ENCODE assay signal across 12 mouse cellular contexts in genomic region chr17:35543412-35543861, GRCm38 (mm10). TPM values are rescaled to one million over a fixed set of nuclear protein-coding genes. Genes with fewer than 3 reads are reported as not detected.
DNase-seq lines count a peak whose midpoint lies in the region; ATAC-seq and TF ChIP-seq lines count a peak whose summit lies in the region.
"Had no signal": no experiment of that assay in that cellular context is flagged by ENCODE, and none has a peak within 500 bp of the region (broad histone marks: within the 10 kb centered on the region; RNA-seq: fewer than 3 reads in every experiment).

No protein-coding gene starts in this region.

- H3K36me3 ChIP-seq in hindbrain, embryonic 12.5 days: no peaks in the 10 kb centered on the region
- H3K36me3 ChIP-seq in neural tube, embryonic 14.5 days (ENCODE audit: control insufficient read depth, insufficient read depth, low read length): no peaks in the 10 kb centered on the region
- H3K36me3 ChIP-seq: kidney, embryonic 15.5 days; limb, embryonic 12.5 days had no signal

- 18% methylated on average over 14 of the region's 14 CpGs for WGBS in hindbrain, embryonic 12.5 days
- 15% methylated on average over 14 of the region's 14 CpGs for WGBS in neural tube, embryonic 14.5 days

- no peak for TF ChIP-seq CTCF in left cerebral cortex, adult 2 months (IDR thresholded peaks at IDR 0.05)

- H3K27ac ChIP-seq in left cerebral cortex, adult 2 months: peak overlapping the region; percentile 67
- H3K27ac ChIP-seq in hindbrain, embryonic 12.5 days: peak overlapping the region; percentile 77
- no peak overlapping the region for H3K27ac ChIP-seq in neural tube, embryonic 14.5 days (ENCODE audit: low read depth, low read length)
- H3K27ac ChIP-seq: kidney, embryonic 15.5 days; limb, embryonic 12.5 days had no signal

- DNase-seq in embryo, embryonic 11 days: peak; percentile 16
- no peak for DNase-seq in embryo, embryonic 9.5 days (ENCODE audit: extremely low spot score)
- DNase-seq in left cerebral cortex, adult 2 months (ENCODE audit: extremely low spot score in 1 of 2, low spot score in 2 of 2): no peak
- no peak for DNase-seq in left cerebral cortex, postnatal 10 days (ENCODE audit: extremely low spot score in 1 of 2, low spot score in 2 of 2)
- DNase-seq in spleen, postnatal 14 days (ENCODE audit: low spot score in 2 of 2): no peak
- DNase-seq in adrenal gland, adult (ENCODE audit: inconsistent age in 2 of 2, low spot score in 1 of 2): no peak

- H3K9ac ChIP-seq in hindbrain, embryonic 12.5 days: no peak overlapping the region
- H3K9ac ChIP-seq in neural tube, embryonic 14.5 days (replicated peaks; ENCODE audit: low read depth, low read length): no peak overlapping the region
- H3K9ac ChIP-seq: kidney, embryonic 15.5 days; limb, embryonic 12.5 days had no signal

- H3K4me2 ChIP-seq in hindbrain, embryonic 12.5 days (replicated peaks): peak overlapping the region; percentile 30
- H3K4me2 ChIP-seq in neural tube, embryonic 14.5 days (ENCODE audit: low read depth, low read length): 0 out of 2 replicates have a peak overlapping the region, but pooled peaks have one; percentile 6
- H3K4me2 ChIP-seq: kidney, embryonic 15.5 days; limb, embryonic 12.5 days had no signal

- no peaks in the 10 kb centered on the region for H3K9me3 ChIP-seq in hindbrain, embryonic 12.5 days (replicated peaks)
- H3K9me3 ChIP-seq in neural tube, embryonic 14.5 days (ENCODE audit: control insufficient read depth, low read length): no peaks in the 10 kb centered on the region
- H3K9me3 ChIP-seq: kidney, embryonic 15.5 days; limb, embryonic 12.5 days had no signal

- intact Hi-C loops in left cerebral cortex, adult 2 months (cut with DNase I): no loop called here
- intact Hi-C loops in left cerebral cortex, postnatal 10 days (cut with DNase I): no loop called here

- H3K4me3 ChIP-seq in left cerebral cortex, adult 2 months: peak overlapping the region; percentile 15; the same call in 1 of the 2 replicates
- no peak overlapping the region for H3K4me3 ChIP-seq in hindbrain, embryonic 12.5 days
- no peak overlapping the region for H3K4me3 ChIP-seq in neural tube, embryonic 14.5 days (ENCODE audit: low read depth, low read length)
- H3K4me3 ChIP-seq: kidney, embryonic 15.5 days; limb, embryonic 12.5 days had no signal

- peak; percentile 82 for ATAC-seq in hindbrain, embryonic 12.5 days (ENCODE audit: low FRiP score)
- peak; percentile 28; the same call in 1 of the 2 replicates for ATAC-seq in neural tube, embryonic 14.5 days (ENCODE audit: low read depth)
- ATAC-seq: forebrain, embryonic 14.5 days had no signal

- peaks cover 18% of the 10 kb centered on the region for H3K4me1 ChIP-seq in hindbrain, embryonic 12.5 days
- peaks cover 7% of the 10 kb centered on the region; the same call in 1 of the 2 replicates for H3K4me1 ChIP-seq in neural tube, embryonic 14.5 days (ENCODE audit: control insufficient read depth, insufficient read depth, low read length)
- H3K4me1 ChIP-seq: limb, embryonic 12.5 days had no signal

- no peaks in the 10 kb centered on the region for H3K27me3 ChIP-seq in hindbrain, embryonic 12.5 days
- H3K27me3 ChIP-seq in neural tube, embryonic 14.5 days (ENCODE audit: control insufficient read depth, insufficient read depth, low read length): no peaks in the 10 kb centered on the region
- H3K27me3 ChIP-seq: kidney, embryonic 15.5 days; limb, embryonic 12.5 days had no signal

RNA-seq across cellular contexts. Expression of gene Cdsn, which starts 8.5 kb away (rescaled TPM):
- 1 to 10 TPM in 1 of 2 experiments, under 1 TPM in 1; 0.87 to 1.5 TPM for total RNA-seq in left cerebral cortex, adult 2 months (2021)
- total RNA-seq in left cerebral cortex, postnatal 10 days (2021): under 1 TPM; 0.41 to 0.47 TPM
- polyA plus RNA-seq in hindbrain, embryonic 12.5 days (2016; fragmentation: Nextera tagmentation; extraction: Ambion mirVana): 0.08 and 0.20 TPM in 2 replicates
- polyA plus RNA-seq in neural tube, embryonic 14.5 days (2014; fragmentation: Nextera tagmentation; extraction: Ambion mirVana): 0.21 TPM in 1 of 2 replicates, not detected in the other
- polyA plus RNA-seq: kidney, embryonic 15.5 days; limb, embryonic 12.5 days had no signal

RNA-seq across cellular contexts. Expression of gene Psors1c2, which starts 10.4 kb away (rescaled TPM):
- 1 to 10 TPM; 1.3 TPM for total RNA-seq in left cerebral cortex, adult 2 months (2021)
- total RNA-seq in left cerebral cortex, postnatal 10 days (2021): under 1 TPM; 0.43 to 0.59 TPM
- polyA plus RNA-seq in hindbrain, embryonic 12.5 days (2016; fragmentation: Nextera tagmentation; extraction: Ambion mirVana): 1.1 and 1.2 TPM in 2 replicates
- polyA plus RNA-seq in neural tube, embryonic 14.5 days (2014; fragmentation: Nextera tagmentation; extraction: Ambion mirVana): 0.51 and 0.66 TPM in 2 replicates
- total RNA-seq: heart, postnatal 10 days had no signal

RNA-seq across cellular contexts. Expression of gene 2300002M23Rik, which starts 23.8 kb away (rescaled TPM):
- total RNA-seq in left cerebral cortex, adult 2 months (2021): not detected
- total RNA-seq in left cerebral cortex, postnatal 10 days (2021): not detected
- polyA plus RNA-seq in hindbrain, embryonic 12.5 days (2016; fragmentation: Nextera tagmentation; extraction: Ambion mirVana): not detected in 2 replicates
- not detected in 2 replicates for polyA plus RNA-seq in neural tube, embryonic 14.5 days (2014; fragmentation: Nextera tagmentation; extraction: Ambion mirVana)
- total RNA-seq: heart, postnatal 10 days had no signal
- polyA plus RNA-seq: forebrain, embryonic 14.5 days; kidney, embryonic 15.5 days; limb, embryonic 12.5 days had no signal

RNA-seq across cellular contexts. Expression of gene Cchcr1, which starts 26.5 kb away (rescaled TPM):
- total RNA-seq in left cerebral cortex, adult 2 months (2021): 10 to 100 TPM; 14.5 to 17.1 TPM
- total RNA-seq in left cerebral cortex, postnatal 10 days (2021): 1 to 10 TPM; 6.4 to 7.4 TPM
- polyA plus RNA-seq in hindbrain, embryonic 12.5 days (2016; fragmentation: Nextera tagmentation; extraction: Ambion mirVana): 14.8 and 15.2 TPM in 2 replicates
- 2.4 and 4.9 TPM in 2 replicates for polyA plus RNA-seq in neural tube, embryonic 14.5 days (2014; fragmentation: Nextera tagmentation; extraction: Ambion mirVana)

RNA-seq across cellular contexts. Expression of gene Tcf19, which starts 26.8 kb away (rescaled TPM):
- 10 to 100 TPM; 10.7 to 11.4 TPM for total RNA-seq in left cerebral cortex, adult 2 months (2021)
- 1 to 10 TPM; 5.7 to 8.5 TPM for total RNA-seq in left cerebral cortex, postnatal 10 days (2021)
- 37.3 and 37.6 TPM in 2 replicates for polyA plus RNA-seq in hindbrain, embryonic 12.5 days (2016; fragmentation: Nextera tagmentation; extraction: Ambion mirVana)
- polyA plus RNA-seq in neural tube, embryonic 14.5 days (2014; fragmentation: Nextera tagmentation; extraction: Ambion mirVana): 8.9 and 10.6 TPM in 2 replicates
